Mouse (Mus musculus) 3134 (cell line): Measurements from ENCODE around the gene Sgsm3.
A peak's percentile ranks its signal among the peaks of the same experiment; 100 is the strongest.
"Not testable (repeated sequence)": the region's sequence is repeated elsewhere in the genome, so short reads cannot be mapped to it uniquely, and the experiment has no call there.

Experiments used
- DNase-seq: peaks from one replicate; pipeline ENCODE4 v3.0.0-alpha.2; 2011; ENCODE audit warnings: low spot score; ENCODE audit not compliant: insufficient read length; ENCODE audit errors: extremely low read depth

Gene Sgsm3

DNA sequence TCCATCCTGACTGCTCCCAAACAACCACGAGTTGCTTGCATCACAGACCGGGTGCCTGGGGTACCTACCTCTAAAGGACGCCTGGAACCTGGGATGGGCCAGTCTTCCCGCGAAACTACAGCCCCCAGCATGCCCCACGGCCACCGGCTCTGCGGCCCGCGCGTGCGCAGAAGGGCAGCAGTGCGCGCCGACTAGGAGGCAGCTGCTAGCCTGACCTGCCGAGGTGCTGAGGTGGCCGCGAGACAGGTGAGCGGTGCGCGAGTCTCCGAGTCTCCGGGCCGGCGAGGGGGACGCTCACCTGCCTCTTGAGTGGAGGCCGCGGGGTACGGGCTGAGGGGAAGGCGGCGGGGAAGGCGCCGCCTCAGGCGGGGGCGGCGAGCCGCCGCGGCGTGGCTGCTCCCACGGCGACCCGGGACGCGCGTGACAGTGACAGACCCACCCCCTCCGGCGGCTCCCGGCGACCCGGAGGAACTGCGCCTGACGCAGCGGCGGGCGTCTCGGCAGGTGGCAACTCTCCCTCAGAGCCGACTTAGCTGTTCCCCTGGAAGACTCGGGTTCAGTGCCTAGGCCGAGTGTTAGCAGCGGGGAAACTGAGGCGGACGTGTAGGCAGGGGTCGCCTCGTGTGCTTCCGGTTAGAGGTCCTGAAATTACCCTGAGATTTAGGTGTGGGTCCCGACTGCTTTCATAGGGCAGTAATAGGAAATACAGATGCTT, at the start of gene Sgsm3:
Gene Sgsm3 (plus strand): TSS at position 146 of the 715 bp plus-strand sequence.
- DNase-seq = peak; percentile 88

DNA sequence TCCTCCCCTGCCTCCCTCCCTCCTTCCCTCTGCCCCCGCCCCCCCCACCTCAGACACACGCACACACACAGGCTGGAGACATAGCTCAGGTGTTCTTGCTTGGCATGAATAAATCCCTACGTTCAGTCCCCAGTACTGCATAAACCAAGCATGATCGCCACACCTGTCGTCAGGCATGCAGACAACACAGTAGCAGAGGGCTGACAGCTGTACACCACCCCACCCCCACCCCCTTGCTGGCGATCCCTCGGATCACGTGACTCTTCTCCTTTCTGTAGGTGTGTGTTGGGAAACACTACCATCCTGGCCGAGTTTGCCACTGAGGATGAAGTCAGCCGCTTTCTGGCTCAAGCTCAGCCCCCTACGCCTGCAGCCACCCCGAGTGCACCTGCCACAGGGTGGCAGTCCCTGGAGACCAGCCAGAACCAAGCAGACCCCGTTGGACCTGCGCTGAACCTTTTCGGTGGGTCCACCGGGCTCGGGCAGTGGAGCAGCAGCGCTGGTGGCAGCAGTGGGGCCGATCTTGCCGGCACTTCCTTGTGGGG, 48.7 kb upstream of the Sgsm3 start:
- DNase-seq = no peak

DNA sequence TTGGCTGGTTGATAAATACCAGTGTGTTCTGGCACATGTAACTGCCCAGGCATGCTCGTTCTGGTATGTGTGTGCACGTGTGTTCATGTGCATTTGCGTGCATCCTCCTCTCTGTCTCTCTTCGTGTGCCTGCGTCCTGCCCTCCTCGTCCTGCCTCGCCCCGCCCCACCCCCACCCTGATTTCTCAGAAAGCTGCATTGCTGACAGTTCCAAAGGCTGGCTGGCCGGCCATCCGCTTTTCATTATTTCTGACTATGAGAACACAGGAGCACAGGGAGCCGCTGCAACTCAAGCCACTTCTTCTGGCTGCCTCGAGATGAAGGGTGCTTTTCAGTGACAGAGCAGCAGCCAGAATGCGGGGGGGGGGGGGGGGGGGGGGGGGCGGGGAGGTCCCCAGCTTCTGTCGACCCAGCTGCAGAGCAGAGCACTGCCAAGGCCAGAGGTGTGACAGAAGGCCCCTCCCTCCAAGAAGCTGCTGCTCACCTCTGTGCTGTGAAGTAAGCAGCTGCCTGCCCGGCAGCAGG, 47.5 kb upstream of the Sgsm3 start:
- no peak for DNase-seq

DNA sequence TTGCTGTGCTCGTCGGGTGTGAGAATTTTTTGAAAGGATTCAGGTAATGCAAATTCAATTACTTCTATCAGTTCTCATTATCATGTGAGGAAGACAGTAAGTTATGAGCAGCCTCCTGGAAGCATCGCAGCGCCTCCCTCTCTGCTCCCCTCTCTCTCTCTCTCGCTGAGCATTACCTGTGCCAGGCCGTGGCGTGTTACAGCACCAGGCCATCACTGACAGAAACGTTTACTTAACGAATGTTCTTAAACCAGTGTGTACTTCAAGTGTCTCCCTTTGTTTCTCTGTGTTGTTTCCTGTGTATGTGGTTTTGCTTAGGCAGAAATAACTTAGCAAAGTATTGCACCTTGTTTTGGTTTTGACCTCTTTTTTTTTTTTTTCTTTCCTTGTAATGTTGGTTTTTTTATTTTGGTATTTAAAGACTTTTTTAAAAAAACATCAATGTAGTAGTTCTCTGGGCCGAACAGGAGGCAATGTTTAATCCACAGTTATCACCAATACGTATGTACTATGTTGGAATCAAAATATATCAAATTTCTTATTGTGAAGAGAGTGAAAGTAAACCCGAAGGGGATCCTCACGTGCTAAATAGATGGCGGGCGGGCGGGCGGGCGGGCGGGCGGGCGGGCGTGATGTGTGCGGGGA, 46.8 kb upstream of the Sgsm3 start:
- DNase-seq = not testable (repeated sequence)

DNA sequence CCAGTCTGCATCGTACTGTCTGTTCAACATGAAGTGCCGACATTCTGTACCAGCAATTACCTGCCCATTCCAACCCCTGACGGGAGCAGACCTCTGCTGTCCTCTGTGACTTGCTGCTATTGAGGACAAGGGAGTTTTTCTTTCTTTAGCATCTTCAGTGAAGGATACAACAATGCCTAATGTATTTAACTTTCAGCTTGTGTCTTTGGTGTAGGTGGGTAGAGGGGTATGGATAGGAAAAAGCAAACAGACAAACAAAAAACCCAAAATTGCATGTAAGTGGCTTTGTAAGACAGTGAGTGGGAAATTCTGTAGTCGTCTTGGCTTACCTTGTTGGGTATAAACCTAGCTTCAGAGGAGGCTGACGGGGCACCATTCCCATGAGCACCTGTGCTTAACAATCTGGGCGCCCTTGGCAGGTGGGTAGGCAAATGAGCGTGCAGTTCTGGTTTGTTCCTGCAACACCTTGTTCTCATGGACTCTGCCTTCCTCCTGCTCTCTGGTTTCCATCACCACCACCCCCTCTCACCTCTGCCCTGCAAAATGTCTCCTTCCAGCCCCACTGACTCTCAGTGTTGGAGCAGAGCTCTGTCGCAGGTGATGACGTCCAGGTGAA, 46.1 kb upstream of the Sgsm3 start:
- no peak for DNase-seq

DNA sequence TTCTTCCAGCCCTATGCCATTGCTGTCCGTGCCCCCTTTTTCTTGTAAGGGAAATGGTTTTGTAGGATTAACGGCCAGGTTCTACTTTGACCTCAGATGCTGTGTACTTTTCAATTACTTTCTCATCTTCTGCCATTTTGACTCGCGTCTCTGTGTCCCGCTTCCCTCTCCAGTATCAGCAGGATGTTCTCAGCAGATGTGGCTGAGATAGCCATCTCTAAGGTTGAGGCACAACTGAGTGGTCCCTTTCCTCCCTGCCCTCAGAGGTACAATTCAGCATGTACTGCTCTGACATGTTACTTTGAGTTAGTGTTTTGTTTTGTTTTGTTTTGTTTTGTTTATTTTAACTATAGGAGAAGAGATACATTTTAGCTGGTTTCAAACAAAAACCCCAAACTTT, 42.7 kb upstream of the Sgsm3 start:
- no peak for DNase-seq

DNA sequence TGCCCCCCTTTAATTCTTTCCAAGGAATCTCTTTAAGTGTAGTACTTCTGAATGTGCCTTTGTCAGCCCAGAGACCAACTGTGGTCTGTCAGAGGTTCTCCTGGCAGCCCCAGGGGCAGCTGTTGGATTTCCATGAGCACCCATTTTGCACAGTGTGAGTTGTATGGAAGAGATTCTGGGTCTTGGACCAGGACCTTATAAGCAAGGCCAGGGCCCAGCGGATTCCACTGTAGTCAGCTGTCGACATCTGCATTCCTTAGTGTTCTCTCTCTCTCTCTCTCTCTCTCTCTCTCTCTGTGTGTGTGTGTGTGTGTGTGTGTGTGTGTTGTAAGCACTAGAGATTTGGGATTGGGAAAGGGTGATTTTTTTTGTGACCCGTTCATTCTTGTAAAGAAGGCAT, 40.9 kb upstream of the Sgsm3 start:
- DNase-seq = no peak

DNA sequence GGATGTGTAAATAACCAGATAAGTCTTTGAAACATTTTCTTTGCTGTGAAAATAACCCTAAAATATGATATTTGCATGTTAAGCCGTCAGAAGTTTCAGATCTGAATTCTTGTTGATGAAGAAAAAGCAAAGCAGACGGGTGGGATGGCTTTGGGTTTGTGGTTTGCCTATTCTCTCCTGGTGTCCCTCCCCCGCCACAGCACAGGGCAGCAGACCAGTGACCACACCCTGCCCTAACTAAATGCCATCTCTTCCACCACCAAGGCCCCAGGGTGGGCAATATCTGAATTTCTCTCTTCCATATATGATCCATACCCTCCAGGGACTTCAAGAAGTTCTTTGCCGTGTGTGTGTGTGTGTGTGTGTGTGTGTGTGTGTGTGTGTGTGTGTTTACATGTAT, 39.0 kb upstream of the Sgsm3 start:
- no peak for DNase-seq

DNA sequence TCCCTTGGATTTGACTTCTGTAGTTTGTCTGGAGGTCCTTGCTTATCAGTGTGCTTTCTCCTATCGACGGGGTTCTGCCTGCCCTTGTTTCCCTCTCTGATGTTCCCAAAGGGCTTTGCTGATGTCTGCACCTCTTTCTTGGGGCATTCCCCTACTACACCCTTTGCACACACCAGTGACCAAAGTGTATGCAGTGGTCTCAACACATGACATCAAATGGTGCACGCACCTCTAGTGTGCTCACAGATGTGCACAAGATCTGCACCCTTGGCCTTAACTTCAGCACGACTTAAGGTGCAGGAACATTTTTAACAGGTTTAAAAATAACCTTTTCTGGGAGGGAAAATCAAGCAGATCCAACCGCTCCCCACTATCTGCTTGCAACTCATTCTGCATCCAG, 38.2 kb upstream of the Sgsm3 start:
- DNase-seq = no peak

DNA sequence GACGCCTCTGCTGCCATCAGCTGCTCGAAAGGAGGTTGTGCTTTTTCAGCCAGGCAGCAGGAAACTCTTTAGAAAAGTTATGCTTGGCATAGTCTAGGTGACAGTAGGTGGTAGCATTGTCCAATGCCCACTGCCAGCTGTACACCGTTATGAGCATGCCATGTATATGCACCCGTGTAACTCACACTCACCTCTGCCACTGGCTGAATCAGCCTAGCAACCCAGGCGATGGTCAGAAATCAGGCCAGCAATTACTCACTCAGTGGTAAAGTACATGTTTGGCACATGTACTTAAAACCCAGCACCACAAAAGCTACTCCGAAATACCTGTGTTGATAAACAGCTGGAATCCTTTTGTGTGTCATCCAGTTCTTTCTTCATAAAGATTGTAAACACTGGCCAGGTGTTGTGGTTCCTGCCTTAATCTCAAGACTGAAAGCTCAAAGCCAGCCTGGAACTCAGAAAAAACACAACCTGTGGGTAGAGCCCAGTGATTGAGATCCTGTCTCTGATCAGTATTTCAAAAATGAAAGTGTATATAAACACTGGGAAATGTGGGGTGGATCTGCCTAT, 36.0 kb upstream of the Sgsm3 start:
- DNase-seq = no peak

DNA sequence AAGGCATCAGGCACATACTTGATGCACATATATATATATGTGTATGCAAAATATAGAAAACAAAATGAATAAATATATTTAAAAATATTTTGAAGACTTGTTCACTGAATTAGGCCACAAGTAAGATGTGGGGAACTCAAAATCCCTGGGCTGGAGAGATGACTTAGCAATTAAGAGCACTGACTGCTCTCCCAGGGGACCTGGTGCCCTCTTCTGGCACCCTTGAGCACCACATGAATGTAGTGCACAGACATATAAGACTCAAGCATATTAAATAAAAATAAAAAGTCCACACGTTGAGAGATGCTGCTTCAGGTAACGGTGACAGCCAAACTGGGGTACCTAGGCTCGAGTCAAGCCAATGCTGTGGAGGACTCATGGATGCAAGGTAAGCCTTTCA, 31.7 kb upstream of the Sgsm3 start:
- DNase-seq = peak; percentile 41

DNA sequence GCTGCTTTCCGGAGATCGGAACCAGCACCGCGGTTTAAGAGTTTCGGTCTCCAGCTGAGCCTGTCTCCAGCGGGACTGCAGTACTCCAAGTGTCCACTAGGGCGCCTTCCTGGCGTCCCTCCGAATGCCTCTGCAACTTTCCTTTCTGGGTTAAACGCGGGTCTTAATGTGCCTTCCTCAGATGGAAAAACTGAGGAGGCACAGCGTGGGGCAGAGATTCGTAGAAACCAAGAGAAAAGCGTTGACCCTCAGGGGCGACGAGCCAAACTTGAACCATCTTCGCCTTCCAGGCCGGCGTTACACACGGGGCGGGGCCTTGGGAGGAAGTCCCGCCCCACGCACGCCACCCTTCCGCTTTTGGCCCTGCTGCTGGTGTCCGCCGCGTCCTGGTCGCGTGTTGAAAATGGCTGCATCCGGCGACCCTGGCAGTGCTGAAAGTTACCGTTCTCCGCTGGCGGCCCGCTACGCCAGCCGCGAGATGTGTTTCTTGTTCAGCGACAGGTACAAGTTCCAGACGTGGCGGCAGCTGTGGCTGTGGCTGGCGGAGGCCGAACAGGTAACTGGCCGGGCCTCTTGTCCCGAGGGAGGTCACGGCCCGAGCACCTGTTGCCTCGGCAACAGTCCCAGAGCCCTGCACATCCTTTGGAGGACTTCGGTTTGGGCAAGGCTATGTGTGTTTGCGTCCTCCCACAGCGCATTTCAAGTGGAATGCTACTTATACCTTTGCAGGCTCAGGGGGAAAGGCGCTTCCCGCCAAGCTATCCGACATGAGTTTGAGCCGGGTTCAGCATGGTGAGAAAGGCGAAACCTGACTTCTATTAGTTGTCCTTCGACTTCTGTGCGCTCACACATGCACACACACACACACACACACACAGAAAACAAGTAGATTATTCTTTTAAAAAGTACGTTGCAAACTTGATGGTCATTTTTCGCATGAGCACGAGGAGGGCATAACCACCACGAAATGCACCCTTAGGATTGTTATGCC, 29.1 kb upstream of the Sgsm3 start, which contains the start of gene Adsl:
Gene Adsl (plus strand): TSS at position 346 of the 991 bp plus-strand sequence.
- peak; percentile 91 for DNase-seq

DNA sequence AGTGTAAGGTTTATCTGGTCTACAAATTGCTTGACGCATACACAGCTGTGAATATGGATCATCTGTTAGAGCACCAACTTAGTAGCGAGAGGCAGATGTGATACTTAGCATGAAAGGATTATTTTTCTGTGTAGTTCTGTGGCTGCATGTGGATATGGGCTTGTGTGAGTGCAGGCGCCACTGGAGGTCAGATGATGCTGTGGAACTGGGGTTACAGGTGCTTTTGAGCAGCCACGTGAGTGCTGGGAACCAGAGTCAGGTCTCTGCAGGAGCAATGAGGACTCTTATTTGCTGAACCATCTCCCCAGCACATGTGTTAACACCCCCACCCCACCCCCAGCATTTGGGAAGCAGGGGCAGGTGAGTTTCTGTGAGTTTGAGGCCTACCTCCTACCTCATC, 28.1 kb upstream of the Sgsm3 start:
- DNase-seq = no peak

DNA sequence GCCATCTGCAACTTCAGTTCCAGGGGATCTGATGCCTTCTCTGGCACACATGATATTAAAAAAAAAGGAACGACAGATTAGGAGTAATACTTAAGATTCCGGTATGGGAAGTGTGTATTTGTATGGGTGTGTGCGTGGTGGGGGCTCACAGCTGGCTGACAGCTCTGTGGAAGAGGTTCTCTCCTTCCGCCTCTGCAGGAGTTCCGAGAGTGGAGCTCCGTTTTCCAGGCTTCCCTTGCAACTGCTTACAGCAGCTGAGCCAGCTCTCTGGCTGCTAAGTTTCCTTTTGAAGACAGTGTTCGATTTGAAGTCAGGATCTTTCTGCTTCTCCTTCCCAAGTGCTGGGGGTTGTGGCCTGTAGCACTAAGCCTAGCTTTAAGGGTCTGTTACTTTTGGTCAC, 27.5 kb upstream of the Sgsm3 start:
- no peak for DNase-seq

DNA sequence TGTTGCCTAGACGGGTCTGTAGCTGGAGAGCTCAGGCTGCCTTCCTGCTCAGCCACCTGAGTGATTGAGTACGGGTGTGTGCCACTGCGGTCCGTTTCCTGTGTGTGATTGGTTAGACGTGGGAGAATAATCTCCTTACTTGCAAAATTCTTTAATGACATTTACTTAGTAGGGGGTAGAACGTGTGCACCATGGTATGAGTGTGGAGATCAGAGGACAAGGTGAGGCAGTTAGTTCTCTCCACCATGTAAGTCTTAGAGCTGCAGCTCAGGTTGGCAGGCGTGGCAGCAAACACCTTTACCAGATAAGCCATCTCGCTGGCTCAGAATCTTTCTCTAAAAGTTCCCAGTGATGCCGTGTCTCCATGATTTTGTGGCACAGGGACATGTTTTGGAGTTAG, 23.6 kb upstream of the Sgsm3 start:
- DNase-seq = no peak

DNA sequence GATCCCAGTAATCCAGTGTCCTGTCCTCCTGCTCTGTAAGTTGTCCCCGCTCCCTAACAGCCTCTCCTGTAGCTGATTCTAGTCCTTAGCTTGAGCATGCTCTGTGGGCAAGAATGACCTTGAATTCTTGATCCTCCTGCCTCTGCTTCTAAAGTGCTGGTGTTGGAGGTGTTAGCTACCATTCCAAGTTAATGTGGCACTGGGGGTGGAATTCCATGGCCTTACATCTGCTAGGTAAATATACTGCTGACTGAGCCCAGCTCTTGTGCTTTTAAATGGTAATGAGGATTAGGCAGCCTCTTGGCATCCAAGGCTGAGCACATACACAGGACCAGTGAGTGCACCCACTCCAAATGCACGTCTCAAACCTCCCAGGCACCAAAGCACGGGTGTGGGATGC, 22.7 kb upstream of the Sgsm3 start:
- DNase-seq = no peak

DNA sequence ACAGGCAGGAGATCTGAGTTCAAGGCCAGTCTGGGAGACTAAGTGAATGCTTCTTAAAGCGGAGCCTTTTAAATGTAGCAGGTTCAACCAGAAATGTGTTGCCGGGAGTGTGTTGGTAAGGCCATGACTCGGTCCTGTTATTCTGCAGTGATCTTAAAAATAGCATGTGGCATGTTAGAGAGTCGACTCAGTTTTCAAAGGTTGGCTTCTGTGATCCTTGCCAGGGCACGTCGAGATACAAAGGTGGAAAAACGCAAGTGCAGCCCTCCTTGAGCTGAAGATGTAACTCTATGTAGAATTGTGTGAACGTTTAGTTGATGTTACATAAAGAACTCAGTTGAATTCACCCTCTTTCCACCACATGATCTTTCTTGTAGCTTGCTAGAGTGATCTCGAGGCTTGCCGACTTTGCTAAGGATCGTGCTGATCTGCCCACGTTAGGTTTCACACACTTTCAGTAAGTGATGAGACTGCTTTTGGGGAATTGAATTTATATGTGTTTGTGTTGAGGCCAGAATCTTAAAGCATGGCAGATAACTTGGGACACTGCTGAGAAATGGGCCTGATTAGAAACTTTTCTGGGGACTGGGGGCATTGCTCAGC, 21.6 kb upstream of the Sgsm3 start:
- DNase-seq = no peak

DNA sequence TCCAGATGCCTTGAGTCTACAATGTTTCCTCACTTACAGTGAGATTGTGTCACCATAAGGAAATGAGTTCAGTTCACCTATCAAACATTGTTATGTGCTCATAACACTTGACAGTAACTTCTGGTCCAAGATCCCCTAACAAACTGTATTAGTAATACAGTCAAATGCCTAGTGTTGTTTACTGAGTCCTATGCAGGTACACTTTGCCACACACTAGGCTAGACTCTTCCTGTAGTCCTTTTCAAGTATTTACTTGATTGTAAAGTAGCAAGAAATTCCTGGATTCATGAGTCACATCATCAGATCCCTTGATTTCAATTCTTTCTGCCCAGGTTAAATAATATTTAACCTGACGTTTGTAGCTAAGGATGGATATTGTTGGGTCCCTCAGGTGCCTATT, 8.2 kb upstream of the Sgsm3 start:
- no peak for DNase-seq

DNA sequence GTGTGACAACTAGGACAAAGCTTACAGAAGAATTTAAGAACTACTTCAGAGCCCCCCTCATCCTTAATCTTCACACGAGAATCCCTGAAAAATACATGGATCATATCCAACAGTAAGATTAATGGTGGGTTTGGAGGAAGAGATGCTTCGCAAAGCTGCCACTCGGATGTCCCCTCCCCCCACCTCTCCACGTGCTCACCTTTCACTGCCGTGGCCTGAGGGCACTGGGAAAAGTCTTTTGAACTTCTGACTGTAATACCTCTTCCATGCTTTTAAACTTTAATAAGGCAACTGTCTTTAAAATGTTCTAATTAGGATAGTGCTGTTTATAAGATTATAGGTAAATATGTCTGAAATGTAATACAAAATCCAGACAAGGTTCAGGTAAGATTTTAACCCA, 3.3 kb upstream of the Sgsm3 start:
- no peak for DNase-seq

DNA sequence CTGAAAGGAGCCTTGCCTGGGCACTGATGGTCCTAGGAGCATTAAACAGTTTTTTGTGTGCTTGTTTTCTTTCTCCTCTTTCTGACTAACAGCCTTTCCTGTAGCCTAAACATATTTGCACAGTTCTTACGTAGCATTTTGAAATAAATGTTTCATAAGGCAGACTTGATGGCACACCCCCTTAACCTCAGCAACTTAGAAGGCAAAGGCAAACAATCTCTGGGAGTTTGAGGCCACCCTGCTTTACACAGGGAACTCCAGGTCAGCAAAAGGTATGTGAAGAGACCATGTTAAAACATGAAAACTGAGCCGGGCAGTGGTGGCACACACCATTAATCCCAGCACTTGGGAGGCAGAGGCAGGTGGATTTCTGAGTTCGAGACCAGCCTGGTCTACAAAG, 1.9 kb upstream of the Sgsm3 start:
- no peak for DNase-seq
